Mouse (Mus musculus) kidney, embryonic 15.5 days (tissue): ENCODE data around the gene Lrp8. TPM values are rescaled to one million over a fixed set of nuclear protein-coding genes. Genes with fewer than 3 reads are reported as not detected.

Experiments
- ATAC-seq: fragments of 200-750 bp; cut with Nextera tagmentation; replicated peaks from 2 replicates; pipeline ENCODE4 v1.8.0; 2017; ENCODE audit warnings: moderate TSS enrichment; ENCODE audit not compliant: low FRiP score
- H3K27ac ChIP-seq: fragments of 300-500 bp; sonication (generic); 2 replicates; pipeline ENCODE4 v1.5.1; 2015; ENCODE audit warnings: mild to moderate bottlenecking, inconsistent platforms
- H3K27me3 ChIP-seq: fragments of 300-500 bp; sonication (generic); 2 replicates; pipeline ENCODE4 v1.6.1; 2015; ENCODE audit warnings: inconsistent platforms
- H3K36me3 ChIP-seq: fragments of 300-500 bp; sonication (generic); 2 replicates; pipeline ENCODE4 v1.6.1; 2015; ENCODE audit warnings: inconsistent platforms
- H3K4me1 ChIP-seq: fragments of 300-500 bp; sonication (generic); 2 replicates; pipeline ENCODE4 v1.6.1; 2015; ENCODE audit warnings: inconsistent platforms
- H3K4me2 ChIP-seq: fragments of 300-500 bp; sonication (generic); 2 replicates; pipeline ENCODE4 v1.6.1; 2015; ENCODE audit warnings: moderate library complexity, mild to moderate bottlenecking, inconsistent platforms
- H3K4me3 ChIP-seq: fragments of 300-500 bp; sonication (generic); replicated peaks from 2 replicates; pipeline ENCODE4 v1.5.1; 2015; ENCODE audit warnings: mild to moderate bottlenecking, inconsistent platforms
- H3K9ac ChIP-seq: fragments of 300-500 bp; sonication (generic); 2 replicates; pipeline ENCODE4 v1.6.1; 2015; ENCODE audit warnings: mild to moderate bottlenecking, inconsistent platforms
- H3K9me3 ChIP-seq: fragments of 300-500 bp; sonication (generic); replicated peaks from 2 replicates; pipeline ENCODE4 v1.6.1; 2016; ENCODE audit warnings: inconsistent platforms
- WGBS: fragments of 180-500 bp; shearing (Covaris S2); methylation state at CpG from one replicate; pipeline ENCODE4 v1.1.7; 2015; ENCODE audit warnings: mixed read lengths; 5-methylcytosine and 5-hydroxymethylcytosine counted together
- polyA plus RNA-seq: library from polyadenylated mRNA; unstranded; fragments of >200 nt; fragmentation: Nextera tagmentation; extraction: Ambion mirVana; gene quantifications from 2 replicates; pipeline ENCODE4 v1.2.1, GENCODE M21; 2015

Gene Lrp8
- polyA plus RNA-seq, 1 experiment from 2014 or later, result 2.6 TPM

DNA sequence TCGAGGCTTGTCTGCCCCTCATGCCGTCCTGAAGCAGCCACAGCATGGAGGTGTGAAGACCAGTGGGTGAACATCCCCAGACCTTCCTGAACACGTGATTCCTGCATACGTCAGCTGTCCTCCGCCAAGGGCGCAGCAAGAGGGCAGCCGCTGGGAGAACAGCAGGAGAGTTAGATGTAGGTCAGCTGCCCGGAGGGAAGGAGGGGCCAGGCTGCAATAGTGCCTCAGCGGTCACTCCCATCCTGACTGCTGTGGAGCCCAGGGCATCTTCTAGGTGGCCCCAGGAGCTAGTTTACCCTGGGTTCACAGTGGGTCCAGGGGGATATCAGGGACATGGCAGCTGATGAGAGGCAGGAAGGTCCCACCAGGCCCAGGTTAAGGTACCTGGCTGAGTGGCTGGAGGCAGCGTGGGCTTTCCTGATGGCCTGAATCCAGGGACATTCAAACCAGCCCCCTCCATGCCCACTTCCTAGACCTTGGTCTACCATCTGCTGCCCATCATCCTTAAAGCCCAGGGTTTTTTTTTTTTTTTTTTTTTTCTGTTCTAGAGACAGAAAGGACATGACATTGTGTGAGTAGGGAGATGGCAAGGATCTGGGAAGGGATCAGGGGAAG is 9.8 kb downstream of the Lrp8 start:
- no peak overlapping the region for H3K27ac ChIP-seq
- no peak overlapping the region for H3K9ac ChIP-seq
- no peak overlapping the region for H3K4me3 ChIP-seq
- peaks cover under 1% of the 10 kb centered on the region; the same call in 1 of the 2 replicates for H3K4me1 ChIP-seq
- WGBS, result 46% methylated on average over 10 of the region's 10 CpGs
- H3K36me3 ChIP-seq, result no peaks in the 10 kb centered on the region
- H3K27me3 ChIP-seq, result no peaks in the 10 kb centered on the region
- H3K4me2 ChIP-seq, result no peak overlapping the region
- no peaks in the 10 kb centered on the region for H3K9me3 ChIP-seq
- no peak for ATAC-seq

DNA sequence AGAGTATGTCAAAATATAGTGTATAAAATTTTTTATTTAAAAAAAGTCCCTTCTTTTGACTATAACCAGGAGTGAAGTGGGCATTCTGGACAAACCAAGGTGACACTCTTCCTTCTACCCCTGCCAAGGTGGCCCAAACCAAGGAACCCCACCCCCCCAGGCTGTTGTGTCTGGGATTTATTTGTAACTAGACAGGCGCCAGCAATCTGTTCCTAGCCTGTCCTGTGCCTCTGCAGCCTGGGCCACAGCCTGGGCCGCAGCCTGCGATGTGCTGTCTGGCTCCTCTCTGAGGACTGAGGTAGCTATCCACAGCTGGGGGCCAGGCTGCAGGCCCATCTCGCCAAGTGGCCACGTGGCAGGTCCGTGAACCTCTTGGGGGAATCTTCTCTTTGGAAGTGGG is 10.3 kb downstream of the Lrp8 start:
- H3K9me3 ChIP-seq, result no peaks in the 10 kb centered on the region
- H3K4me1 ChIP-seq, result 0 out of 2 replicates have a peak, but pooled peaks cover 2% of the 10 kb centered on the region
- WGBS, result 93% methylated on average over 6 of the region's 6 CpGs
- H3K27me3 ChIP-seq, result no peaks in the 10 kb centered on the region
- no peak overlapping the region for H3K4me2 ChIP-seq
- no peak overlapping the region for H3K9ac ChIP-seq
- H3K27ac ChIP-seq, result no peak overlapping the region
- no peak overlapping the region for H3K4me3 ChIP-seq
- H3K36me3 ChIP-seq, result no peaks in the 10 kb centered on the region
- no peak for ATAC-seq

DNA sequence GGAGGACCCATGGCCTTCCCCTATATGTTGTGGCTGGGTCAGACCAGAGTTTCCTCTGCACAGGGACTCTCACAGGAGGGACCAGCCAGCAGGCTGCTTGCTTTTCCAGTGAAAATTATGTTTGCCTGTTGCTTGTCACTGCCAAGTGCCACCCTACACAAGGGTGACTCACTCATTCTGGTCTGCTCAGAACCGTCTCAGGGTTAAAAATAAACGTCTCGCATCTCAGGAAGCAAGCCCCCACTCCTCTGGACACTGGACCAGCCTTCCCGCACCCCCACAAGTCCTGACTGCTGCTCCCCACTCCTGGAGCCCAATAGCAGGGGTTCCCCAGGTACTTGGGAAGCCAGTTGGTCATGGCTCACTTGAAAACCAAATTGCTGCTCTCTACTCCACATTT is 14.4 kb downstream of the Lrp8 start:
- no peak overlapping the region for H3K27ac ChIP-seq
- H3K4me2 ChIP-seq, result no peak overlapping the region
- no peak overlapping the region for H3K9ac ChIP-seq
- H3K9me3 ChIP-seq, result no peaks in the 10 kb centered on the region
- ATAC-seq, result no peak
- H3K27me3 ChIP-seq, result no peaks in the 10 kb centered on the region
- WGBS, result 74% methylated on average over 4 of the region's 4 CpGs
- H3K4me3 ChIP-seq, result no peak overlapping the region
- H3K36me3 ChIP-seq, result no peaks in the 10 kb centered on the region
- peaks cover 20% of the 10 kb centered on the region for H3K4me1 ChIP-seq

DNA sequence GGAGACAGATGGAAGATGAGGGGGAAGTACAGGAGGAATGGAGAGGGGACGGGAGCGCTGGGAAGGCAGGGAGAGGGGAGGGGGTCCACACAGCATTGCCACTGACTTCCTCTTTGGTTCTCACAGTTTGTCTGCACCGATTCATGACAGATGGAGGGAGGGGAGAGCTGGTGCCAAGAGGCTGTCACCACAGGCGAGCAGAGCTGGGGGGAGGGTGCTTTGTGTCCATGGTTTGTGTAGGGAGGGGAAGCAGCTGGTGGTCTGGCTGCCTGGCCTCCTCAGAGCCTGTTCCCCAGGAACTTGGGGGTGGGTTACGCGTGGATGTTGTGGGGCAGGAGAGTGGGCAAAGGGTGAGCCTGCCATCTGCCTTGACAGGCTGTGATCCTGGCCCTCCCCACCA is 15.4 kb downstream of the Lrp8 start:
- Histone ChIP-seq H3K4me3 (no peak overlapping the region), H3K27me3 (no peaks in the 10 kb centered on the region), H3K4me2 (no peak overlapping the region), H3K27ac (no peak overlapping the region), H3K9me3 (no peaks in the 10 kb centered on the region), H3K36me3 (no peaks in the 10 kb centered on the region), H3K9ac (no peak overlapping the region), H3K4me1 (peaks cover 20% of the 10 kb centered on the region)
- ATAC-seq, result no peak
- 45% methylated on average over 6 of the region's 6 CpGs for WGBS

DNA sequence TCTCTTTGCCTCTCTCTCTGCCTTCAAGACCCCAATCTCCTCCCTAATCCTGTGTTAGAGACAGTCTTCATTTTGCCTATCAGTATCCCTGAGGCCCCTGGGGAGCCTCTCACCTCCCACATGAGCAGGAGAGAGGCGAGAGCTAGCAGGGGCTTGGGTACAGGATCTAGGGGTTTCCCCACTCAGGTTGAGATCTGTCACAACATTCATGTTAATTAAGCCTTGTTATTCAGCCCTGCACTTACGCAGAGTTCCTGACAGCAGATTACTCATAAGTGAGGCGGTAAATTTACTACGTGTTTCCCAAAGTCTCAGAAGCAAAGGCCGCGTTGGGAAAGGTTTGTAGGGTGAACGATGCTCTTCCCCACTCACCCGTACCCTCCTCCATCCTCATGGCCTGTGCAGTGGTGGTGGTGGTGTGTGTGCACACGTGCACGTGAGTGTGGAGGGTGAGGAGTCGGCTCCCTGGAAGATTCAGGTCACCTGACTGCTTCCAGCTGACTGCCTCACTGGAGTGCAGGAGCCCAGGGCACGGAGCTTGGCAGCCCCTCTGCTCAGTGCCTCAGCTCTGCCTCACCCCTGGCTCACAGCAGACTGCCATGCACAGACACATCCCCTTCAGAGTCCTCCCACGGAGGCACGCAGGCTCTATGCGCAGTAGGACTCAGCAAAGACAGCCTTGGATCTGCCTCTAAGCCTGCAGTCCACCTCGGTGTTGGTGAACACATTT is 18.1 kb downstream of the Lrp8 start:
- peaks cover 29% of the 10 kb centered on the region for H3K4me1 ChIP-seq
- H3K9me3 ChIP-seq, result no peaks in the 10 kb centered on the region
- 0 out of 2 replicates have a peak, but pooled peaks have one; percentile 54 for ATAC-seq
- no peak overlapping the region for H3K27ac ChIP-seq
- H3K36me3 ChIP-seq, result no peaks in the 10 kb centered on the region
- 48% methylated on average over 16 of the region's 16 CpGs for WGBS
- no peak overlapping the region for H3K4me2 ChIP-seq
- no peaks in the 10 kb centered on the region for H3K27me3 ChIP-seq
- H3K9ac ChIP-seq, result no peak overlapping the region
- no peak overlapping the region for H3K4me3 ChIP-seq

DNA sequence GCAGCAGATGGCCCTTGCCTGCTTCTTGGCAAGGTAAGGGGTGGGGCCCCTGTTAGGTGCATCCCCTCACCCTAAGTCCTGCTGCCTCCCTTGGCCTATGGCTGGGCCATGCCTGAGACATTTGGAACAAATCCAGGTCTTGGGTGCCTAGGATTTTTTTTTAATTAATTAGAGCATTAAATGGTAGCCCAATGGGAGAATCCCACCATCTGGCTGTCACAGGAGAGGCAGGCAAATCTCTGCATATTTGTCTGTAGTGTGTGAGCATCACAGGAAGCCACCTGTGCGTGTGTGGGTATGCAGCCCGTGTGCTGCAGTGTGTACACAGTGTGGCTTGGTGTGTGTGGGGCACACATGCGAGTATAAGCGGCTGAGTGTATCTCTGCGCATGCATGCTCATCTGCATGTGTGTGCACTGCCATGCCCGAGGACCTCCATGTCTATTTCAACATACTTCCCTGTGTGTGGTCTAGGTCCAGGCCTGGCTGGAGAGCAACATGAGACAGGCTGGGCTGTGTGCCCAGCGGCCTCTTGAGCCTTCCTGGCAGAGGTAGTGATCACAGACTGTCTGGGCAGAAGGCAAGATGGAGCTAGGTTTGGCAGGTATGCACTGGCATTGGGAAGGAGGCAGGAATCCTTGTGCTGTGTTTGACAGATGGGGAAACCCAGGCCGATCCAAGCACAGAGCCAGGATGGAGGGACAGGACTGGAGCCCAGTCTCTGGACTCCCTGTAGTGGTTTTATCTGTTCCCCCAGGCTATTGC is 19.0 kb downstream of the Lrp8 start:
- H3K27ac ChIP-seq, result no peak overlapping the region
- no peak overlapping the region for H3K4me2 ChIP-seq
- no peak overlapping the region for H3K4me3 ChIP-seq
- peaks cover 29% of the 10 kb centered on the region for H3K4me1 ChIP-seq
- H3K36me3 ChIP-seq, result no peaks in the 10 kb centered on the region
- no peak for ATAC-seq
- no peaks in the 10 kb centered on the region for H3K9me3 ChIP-seq
- 78% methylated on average over 8 of the region's 8 CpGs for WGBS
- H3K9ac ChIP-seq, result no peak overlapping the region
- no peaks in the 10 kb centered on the region for H3K27me3 ChIP-seq

DNA sequence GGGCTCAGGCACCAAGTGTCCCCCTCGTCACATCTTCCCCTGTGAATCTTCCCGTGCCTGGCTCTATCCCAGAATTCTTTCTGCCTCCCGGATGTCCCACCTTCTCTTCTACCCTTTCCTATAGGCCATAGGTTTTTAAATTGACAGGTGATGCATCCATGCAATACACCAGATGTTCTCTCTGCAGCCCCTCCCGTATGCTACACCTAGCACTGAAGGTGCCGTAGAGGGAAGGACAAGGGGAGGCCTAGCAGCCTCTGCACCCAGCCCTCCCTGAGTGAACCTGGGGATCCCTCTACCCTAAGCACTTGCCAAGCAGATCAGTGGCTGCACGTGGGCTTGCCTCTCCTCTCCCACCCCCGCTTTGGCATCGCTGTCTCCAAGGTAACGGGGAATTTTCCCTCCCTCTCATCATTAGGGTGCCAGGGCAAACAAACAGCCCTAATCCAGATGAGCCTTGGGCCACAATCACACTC is 20.9 kb downstream of the Lrp8 start:
- no peaks in the 10 kb centered on the region for H3K9me3 ChIP-seq
- no peaks in the 10 kb centered on the region for H3K27me3 ChIP-seq
- ATAC-seq, result no peak
- no peak overlapping the region for H3K9ac ChIP-seq
- H3K4me1 ChIP-seq, result peaks cover 27% of the 10 kb centered on the region
- 54% methylated on average over 9 of the region's 9 CpGs for WGBS
- H3K4me3 ChIP-seq, result no peak overlapping the region
- H3K4me2 ChIP-seq, result peak overlapping the region; percentile 27; the same call in 1 of the 2 replicates
- no peak overlapping the region for H3K27ac ChIP-seq
- H3K36me3 ChIP-seq, result no peaks in the 10 kb centered on the region

DNA sequence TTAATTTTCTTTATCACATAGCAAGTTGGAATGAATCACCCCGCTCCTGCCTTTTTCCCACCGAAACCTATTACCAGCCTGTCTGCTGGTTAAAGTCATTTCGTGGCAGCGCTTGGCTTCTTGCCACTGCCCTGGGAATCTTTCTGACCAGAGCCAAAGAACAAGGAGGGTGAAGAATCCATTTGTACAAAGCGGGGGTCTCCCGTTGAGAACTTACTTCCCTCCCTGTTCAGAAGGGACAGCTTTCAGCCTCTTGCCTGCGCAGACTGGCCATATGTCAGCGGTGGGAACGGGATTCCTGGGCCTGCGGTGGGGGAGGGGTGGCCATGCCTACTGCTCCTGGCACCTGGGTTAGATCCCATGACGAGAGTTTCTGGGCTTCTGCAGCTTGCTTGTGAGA is 21.4 kb downstream of the Lrp8 start:
- WGBS, result 42% methylated on average over 11 of the region's 11 CpGs

DNA sequence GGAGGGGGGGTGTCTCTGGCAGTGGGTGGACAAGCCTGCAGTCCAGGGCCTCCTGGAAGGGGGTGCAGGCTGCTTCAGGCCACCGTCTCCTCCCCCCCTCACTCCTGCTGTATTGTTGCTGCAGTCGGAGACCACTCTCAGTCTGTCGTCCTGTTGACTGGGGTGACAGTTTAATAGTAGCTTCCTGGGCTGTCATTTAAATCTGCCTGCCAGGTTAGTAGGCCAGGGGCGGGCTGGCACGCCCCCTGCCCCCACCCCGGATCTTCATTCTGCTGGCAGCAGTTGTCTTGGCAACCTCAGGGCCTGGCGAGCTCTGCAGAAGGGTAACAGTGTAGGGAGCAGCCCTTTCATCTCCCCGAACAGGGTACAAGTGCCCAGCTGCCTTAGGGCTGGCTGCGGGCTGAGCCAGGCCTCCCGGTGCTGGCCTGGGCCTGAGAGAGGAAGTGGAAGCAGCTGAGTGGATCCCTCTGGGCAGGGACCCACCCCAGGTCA is 26.7 kb downstream of the Lrp8 start:
- H3K4me2 ChIP-seq, result no peak overlapping the region
- no peak overlapping the region for H3K4me3 ChIP-seq
- no peaks in the 10 kb centered on the region for H3K36me3 ChIP-seq
- no peaks in the 10 kb centered on the region for H3K9me3 ChIP-seq
- H3K27ac ChIP-seq, result no peak overlapping the region
- H3K27me3 ChIP-seq, result no peaks in the 10 kb centered on the region
- WGBS, result 12% methylated on average over 10 of the region's 10 CpGs
- H3K9ac ChIP-seq, result no peak overlapping the region
- peaks cover 23% of the 10 kb centered on the region for H3K4me1 ChIP-seq
- ATAC-seq, result peak; percentile 46; the same call in 1 of the 2 replicates

More for the DNA sequence above, 21.4 kb downstream of the Lrp8 start:
- Histone ChIP-seq H3K27me3 (no peaks in the 10 kb centered on the region), H3K36me3 (no peaks in the 10 kb centered on the region), H3K4me3 (no peak overlapping the region), H3K4me2 (no peak overlapping the region), H3K9ac (no peak overlapping the region), H3K4me1 (peaks cover 29% of the 10 kb centered on the region), H3K27ac (no peak overlapping the region), H3K9me3 (no peaks in the 10 kb centered on the region)
- no peak for ATAC-seq

DNA sequence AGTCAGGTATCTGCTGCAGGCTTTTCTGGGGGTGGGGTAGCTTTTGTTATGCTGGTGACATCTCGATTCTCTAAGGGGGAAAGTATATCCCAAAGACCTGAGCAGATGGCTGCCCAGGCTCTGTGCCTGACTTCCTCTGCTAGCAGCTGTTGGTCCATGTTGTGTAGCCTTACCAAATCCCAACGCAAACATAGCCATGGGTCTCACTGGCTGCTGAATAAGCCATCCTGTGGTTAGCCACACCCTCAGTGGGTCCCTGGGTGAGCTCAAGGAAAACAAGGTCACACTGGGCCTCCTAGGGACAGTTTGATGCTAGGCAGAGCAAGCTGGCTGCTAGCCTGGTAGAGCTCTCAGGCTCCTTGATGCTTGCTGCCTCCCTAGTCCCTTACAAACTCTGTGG is 27.6 kb downstream of the Lrp8 start:
- no peak overlapping the region for H3K4me3 ChIP-seq
- 57% methylated on average over 2 of the region's 2 CpGs for whole genome bisulfite sequencing
- 0 out of 2 replicates have a peak, but pooled peaks cover 6% of the 10 kb centered on the region for H3K27me3 ChIP-seq
- no peaks in the 10 kb centered on the region for H3K36me3 ChIP-seq
- no peak overlapping the region for H3K27ac ChIP-seq
- peaks cover 28% of the 10 kb centered on the region for H3K4me1 ChIP-seq
- H3K9ac ChIP-seq, result no peak overlapping the region
- no peak overlapping the region for H3K4me2 ChIP-seq
- ATAC-seq, result no peak
- no peaks in the 10 kb centered on the region for H3K9me3 ChIP-seq

DNA sequence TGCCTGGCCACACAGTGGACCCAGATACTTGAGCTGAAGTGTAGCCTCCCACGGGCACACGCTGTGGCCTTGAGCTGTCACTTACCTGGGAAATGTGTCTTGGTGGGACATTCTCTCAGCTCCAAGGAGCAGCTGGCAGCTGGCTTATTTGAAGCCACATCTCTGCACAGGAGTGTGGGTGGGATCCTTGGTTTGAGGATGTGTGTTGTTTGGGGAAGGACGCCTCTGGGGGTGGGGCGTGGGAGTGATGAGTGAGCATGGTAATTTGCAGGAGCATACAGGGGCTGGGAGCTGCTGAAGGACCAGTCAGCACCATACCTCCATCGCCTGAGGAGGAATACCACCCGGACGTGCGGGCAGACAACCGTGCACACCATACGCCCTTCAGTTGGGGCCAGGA is 28.1 kb downstream of the Lrp8 start:
- WGBS, result 65% methylated on average over 10 of the region's 10 CpGs
- H3K27me3 ChIP-seq, result 0 out of 2 replicates have a peak, but pooled peaks cover 6% of the 10 kb centered on the region
- H3K9me3 ChIP-seq, result no peaks in the 10 kb centered on the region
- H3K36me3 ChIP-seq, result no peaks in the 10 kb centered on the region
- H3K9ac ChIP-seq, result no peak overlapping the region
- peaks cover 33% of the 10 kb centered on the region for H3K4me1 ChIP-seq
- no peak overlapping the region for H3K27ac ChIP-seq
- no peak for ATAC-seq
- H3K4me2 ChIP-seq, result no peak overlapping the region
- no peak overlapping the region for H3K4me3 ChIP-seq

DNA sequence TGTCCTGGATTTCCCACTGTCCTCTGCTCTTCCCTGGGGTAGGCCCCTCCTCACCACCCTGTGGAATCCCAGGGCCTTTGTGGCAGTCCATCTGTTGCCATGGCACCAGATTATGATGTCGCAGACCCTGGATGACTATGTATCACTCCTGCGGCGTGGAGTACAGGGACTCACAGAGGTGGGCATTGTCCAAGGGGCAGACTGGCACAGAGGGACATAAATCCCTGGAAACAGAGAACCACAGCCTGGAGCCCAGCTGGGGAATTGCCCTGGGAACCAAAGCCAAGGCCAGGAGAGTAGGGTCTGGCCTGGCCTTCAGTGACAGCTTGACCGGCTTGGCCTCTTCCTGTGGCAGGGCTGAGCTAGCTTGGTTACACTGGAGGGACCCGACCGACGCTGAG is 28.8 kb downstream of the Lrp8 start:
- H3K4me1 ChIP-seq, result peaks cover 35% of the 10 kb centered on the region
- no peaks in the 10 kb centered on the region for H3K9me3 ChIP-seq
- no peak for ATAC-seq
- 0 out of 2 replicates have a peak, but pooled peaks cover 6% of the 10 kb centered on the region for H3K27me3 ChIP-seq
- H3K4me2 ChIP-seq, result no peak overlapping the region
- no peaks in the 10 kb centered on the region for H3K36me3 ChIP-seq
- no peak overlapping the region for H3K4me3 ChIP-seq
- H3K9ac ChIP-seq, result no peak overlapping the region
- 69% methylated on average over 7 of the region's 7 CpGs for WGBS
- no peak overlapping the region for H3K27ac ChIP-seq
